Mouse (Mus musculus): ENCODE measurements around the gene D130043K22Rik. TPM values are rescaled to one million over a fixed set of nuclear protein-coding genes. Genes with fewer than 3 reads are reported as not detected.

Gene D130043K22Rik
- polyA plus RNA-seq, 1 experiment, result 1.6 TPM

DNA sequence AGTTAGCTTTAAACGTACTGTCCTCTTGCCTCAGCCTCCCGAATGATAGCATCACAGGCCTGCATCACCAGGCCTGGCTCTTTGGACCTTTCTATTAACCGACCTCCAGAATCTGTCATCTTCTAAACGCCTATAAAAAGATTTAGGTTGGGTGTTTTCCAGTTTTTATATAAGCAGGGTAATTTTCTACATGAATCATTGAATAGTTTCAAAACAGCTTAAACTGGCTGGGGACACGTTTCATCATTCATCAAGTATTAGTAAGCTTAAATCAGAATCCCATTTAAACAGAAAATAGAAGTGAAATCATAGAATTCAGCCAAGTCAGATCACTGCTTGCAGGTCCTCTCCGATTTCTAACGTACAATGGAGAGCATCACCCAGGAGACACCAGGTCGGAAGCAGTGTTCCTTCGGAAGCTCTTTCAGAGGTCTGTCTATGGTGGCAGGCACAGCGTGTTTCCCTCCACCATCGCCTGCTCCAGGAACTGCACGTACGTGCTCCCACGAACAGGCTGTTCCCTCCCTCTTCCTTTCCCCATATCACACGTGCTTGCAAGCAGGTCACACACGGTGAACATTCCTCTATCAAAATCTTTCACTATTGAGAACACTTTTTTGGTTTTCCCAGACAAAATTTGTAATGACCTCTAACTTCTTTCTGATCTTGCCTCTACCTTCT is 22.1 kb upstream of the D130043K22Rik start:
- H3K36me3 ChIP-seq (ENCODE audit: control insufficient read depth, insufficient read depth, low read length), result no peaks in the 10 kb centered on the region
- no peaks in the 10 kb centered on the region for H3K27me3 ChIP-seq (ENCODE audit: control insufficient read depth, insufficient read depth, low read length)
- no peaks in the 10 kb centered on the region for H3K4me1 ChIP-seq (ENCODE audit: control insufficient read depth, insufficient read depth, low read length)
- TF ChIP-seq CTCF (IDR thresholded peaks at IDR 0.05; ENCODE audit: control insufficient read depth, insufficient read depth, insufficient replicate concordance, low read depth, low read length), result no peak
- TF ChIP-seq POLR2A (IDR thresholded peaks at IDR 0.05; ENCODE audit: control insufficient read depth, low read depth, low read length), result no peak
- H3K4me3 ChIP-seq (ENCODE audit: control insufficient read depth, low read depth, low read length), result no peak overlapping the region
- 0 out of 2 replicates have a peak overlapping the region, but pooled peaks have one; percentile 36 for H3K27ac ChIP-seq (ENCODE audit: control insufficient read depth, insufficient read depth, low read depth, low read length)

DNA sequence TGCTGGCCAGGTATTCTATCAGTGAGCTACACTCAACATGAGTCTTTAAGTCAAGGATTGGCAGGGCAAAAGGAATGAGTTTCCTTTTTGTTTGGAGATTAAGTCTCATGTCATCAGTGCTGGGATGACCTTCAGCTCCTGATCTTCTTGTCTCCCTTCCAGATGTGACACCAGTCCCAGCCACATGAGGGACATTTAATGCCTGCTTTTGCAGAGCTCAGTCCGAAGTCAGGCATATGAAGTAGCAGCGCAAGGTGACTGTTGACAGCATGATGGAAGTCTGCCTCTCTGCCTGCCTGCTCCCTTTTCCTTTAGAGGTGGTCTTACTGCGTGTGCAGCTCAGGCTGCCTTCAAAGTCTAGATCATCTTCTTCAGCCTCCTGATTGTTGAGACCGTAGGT is 20.3 kb upstream of the D130043K22Rik start:
- H3K27ac ChIP-seq (ENCODE audit: control insufficient read depth, insufficient read depth, low read depth, low read length), result no peak overlapping the region
- no peaks in the 10 kb centered on the region; the same call in 1 of the 2 replicates for H3K4me1 ChIP-seq (ENCODE audit: control insufficient read depth, insufficient read depth, low read length)
- H3K36me3 ChIP-seq (ENCODE audit: control insufficient read depth, insufficient read depth, low read length), result no peaks in the 10 kb centered on the region
- TF ChIP-seq POLR2A (IDR thresholded peaks at IDR 0.05; ENCODE audit: control insufficient read depth, low read depth, low read length), result no peak
- H3K27me3 ChIP-seq (ENCODE audit: control insufficient read depth, insufficient read depth, low read length), result no peaks in the 10 kb centered on the region
- H3K4me3 ChIP-seq (ENCODE audit: control insufficient read depth, low read depth, low read length), result no peak overlapping the region

DNA sequence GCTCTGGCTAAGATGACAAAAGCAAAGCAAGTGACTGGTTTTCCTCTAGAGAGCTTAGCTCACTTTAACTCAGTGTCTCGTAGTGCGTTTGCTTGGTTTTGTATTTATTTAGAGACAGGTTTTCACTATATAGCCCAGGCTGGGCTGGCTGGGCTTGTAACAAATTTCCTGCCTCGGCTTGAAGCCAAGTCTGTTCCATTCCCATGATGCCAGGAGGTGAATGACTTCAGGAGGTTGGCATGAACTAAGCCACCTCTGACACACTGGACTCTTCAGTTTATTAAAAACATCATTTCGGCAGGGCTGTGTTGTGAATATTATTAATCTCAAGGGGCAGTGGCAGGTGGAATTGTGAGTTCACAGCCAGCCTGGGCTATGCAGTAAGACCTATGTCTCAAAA is 19.3 kb upstream of the D130043K22Rik start:
- Histone ChIP-seq H3K4me3 (ENCODE audit: control insufficient read depth, low read depth, low read length) (no peak overlapping the region), H3K36me3 (ENCODE audit: control insufficient read depth, insufficient read depth, low read length) (no peaks in the 10 kb centered on the region), H3K4me1 (ENCODE audit: control insufficient read depth, insufficient read depth, low read length) (no peaks in the 10 kb centered on the region; the same call in none of the 2 replicates), H3K27me3 (ENCODE audit: control insufficient read depth, insufficient read depth, low read length) (no peaks in the 10 kb centered on the region), H3K27ac (ENCODE audit: control insufficient read depth, insufficient read depth, low read depth, low read length) (no peak overlapping the region)
- no peak for TF ChIP-seq CTCF (IDR thresholded peaks at IDR 0.05; ENCODE audit: control insufficient read depth, insufficient read depth, insufficient replicate concordance, low read depth, low read length)

DNA sequence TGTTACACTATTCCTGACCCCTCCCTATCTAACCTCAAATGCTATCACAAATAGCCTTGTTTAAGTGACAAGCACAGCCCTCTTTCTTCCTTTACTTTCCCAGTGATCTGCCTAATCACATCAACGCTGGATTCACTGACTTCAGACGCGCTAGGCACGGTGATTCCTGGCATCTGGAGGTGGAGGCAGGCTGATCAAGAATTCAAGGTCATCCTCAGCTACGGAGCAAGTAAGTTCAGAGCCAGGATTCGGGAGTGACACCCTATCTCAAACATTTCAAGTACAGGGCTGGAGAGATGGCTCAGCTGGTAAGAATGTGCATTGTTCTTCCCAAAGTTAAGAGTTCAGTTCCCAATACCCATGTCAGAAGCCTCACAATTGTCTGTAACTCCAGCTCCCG is 18.8 kb upstream of the D130043K22Rik start:
- H3K27me3 ChIP-seq (ENCODE audit: control insufficient read depth, insufficient read depth, low read length), result no peaks in the 10 kb centered on the region
- TF ChIP-seq POLR2A (IDR thresholded peaks at IDR 0.05; ENCODE audit: control insufficient read depth, low read depth, low read length), result no peak
- TF ChIP-seq CTCF (IDR thresholded peaks at IDR 0.05; ENCODE audit: control insufficient read depth, insufficient read depth, insufficient replicate concordance, low read depth, low read length), result no peak
- no peaks in the 10 kb centered on the region; the same call in none of the 2 replicates for H3K4me1 ChIP-seq (ENCODE audit: control insufficient read depth, insufficient read depth, low read length)
- H3K4me3 ChIP-seq (ENCODE audit: control insufficient read depth, low read depth, low read length), result no peak overlapping the region
- no peak overlapping the region for H3K27ac ChIP-seq (ENCODE audit: control insufficient read depth, insufficient read depth, low read depth, low read length)
- no peaks in the 10 kb centered on the region for H3K36me3 ChIP-seq (ENCODE audit: control insufficient read depth, insufficient read depth, low read length)

DNA sequence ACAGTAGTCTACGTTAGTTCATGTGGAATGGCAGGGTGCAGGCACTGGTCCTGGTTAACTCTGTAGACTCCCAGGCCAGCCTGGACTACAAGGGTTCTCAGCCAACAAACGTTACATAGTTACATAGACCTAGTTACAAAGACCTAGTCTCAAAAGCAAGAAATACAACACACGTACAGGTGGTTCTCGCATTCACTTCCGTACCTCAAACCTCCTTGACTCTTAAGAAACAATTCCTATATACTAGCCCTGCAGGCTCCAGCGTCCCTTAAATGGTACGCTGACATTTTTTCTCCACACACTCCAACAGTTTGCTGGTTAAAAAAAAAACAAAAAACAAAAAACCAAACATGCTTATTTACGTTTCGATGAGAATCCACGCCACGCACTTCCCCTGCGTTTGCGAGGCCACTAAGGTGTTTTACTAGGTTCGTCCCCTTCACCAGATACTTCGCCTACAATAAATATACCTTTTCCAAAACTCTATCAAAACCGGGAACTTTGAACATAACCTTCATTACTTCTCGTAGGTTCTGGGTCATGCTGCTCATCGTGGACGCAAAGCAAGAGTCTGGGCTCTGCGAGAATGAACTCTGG is 14.1 kb upstream of the D130043K22Rik start:
- H3K36me3 ChIP-seq (ENCODE audit: control insufficient read depth, insufficient read depth, low read length), result no peaks in the 10 kb centered on the region
- H3K27ac ChIP-seq (ENCODE audit: control insufficient read depth, insufficient read depth, low read depth, low read length), result peak overlapping the region; percentile 54; the same call in 1 of the 2 replicates
- H3K4me3 ChIP-seq (ENCODE audit: control insufficient read depth, low read depth, low read length), result peak overlapping the region; percentile 91
- no peaks in the 10 kb centered on the region for H3K27me3 ChIP-seq (ENCODE audit: control insufficient read depth, insufficient read depth, low read length)
- H3K4me1 ChIP-seq (ENCODE audit: control insufficient read depth, insufficient read depth, low read length), result peaks cover 3% of the 10 kb centered on the region
- no peak for TF ChIP-seq POLR2A (IDR thresholded peaks at IDR 0.05; ENCODE audit: control insufficient read depth, low read depth, low read length)
- no peak for TF ChIP-seq CTCF (IDR thresholded peaks at IDR 0.05; ENCODE audit: control insufficient read depth, insufficient read depth, insufficient replicate concordance, low read depth, low read length)

DNA sequence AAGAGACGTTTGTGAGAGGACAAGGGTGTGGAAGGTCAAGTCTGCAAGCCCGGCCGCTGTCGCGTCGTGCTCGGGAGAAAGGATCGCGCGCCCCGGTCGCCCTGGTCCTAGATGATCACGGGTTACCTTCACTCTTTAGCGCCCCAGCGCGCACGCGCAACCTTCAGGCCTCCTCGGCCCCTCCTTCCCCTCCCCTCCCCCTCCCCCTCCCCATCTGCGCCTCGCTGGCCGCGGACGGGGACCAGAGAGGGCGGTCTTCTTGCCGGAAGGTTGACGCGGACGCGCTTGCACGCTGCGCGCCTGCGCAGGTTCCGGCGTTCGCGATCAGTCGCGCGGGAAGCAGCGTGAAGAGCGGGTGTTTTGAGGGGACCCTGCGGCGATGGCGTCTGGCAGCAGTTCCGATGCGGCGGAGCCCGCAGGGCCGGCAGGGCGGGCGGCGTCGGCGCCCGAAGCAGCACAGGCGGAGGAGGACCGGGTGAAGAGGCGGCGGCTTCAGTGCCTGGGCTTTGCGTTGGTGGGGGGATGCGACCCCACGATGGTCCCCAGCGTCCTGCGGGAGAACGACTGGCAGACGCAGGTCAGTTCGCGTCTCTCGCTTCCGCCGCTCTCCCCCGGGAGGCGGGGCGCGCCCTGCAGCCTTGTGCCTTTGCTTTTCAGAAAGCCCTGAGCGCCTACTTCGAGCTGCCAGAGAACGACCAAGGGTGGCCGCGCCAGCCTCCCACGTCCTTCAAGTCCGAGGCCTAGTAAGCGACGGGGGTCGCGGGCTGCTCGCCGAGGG is 13.4 kb upstream of the D130043K22Rik start, which contains the start of the genes Acot13 and Tdp2:
Gene Acot13, minus strand, starts transcription at position 188 of the 778 bp plus-strand sequence.
Gene Tdp2, plus strand, starts transcription at position 327 of the 778 bp plus-strand sequence.
- Histone ChIP-seq H3K27me3 (ENCODE audit: control insufficient read depth, insufficient read depth, low read length) (no peaks in the 10 kb centered on the region), H3K4me1 (ENCODE audit: control insufficient read depth, insufficient read depth, low read length) (peaks cover 3% of the 10 kb centered on the region), H3K27ac (ENCODE audit: control insufficient read depth, insufficient read depth, low read depth, low read length) (peak within 1 kb of the TSS; percentile 81), H3K36me3 (ENCODE audit: control insufficient read depth, insufficient read depth, low read length) (no peaks in the 10 kb centered on the region), H3K4me3 (ENCODE audit: control insufficient read depth, low read depth, low read length) (peak within 1 kb of the TSS; percentile 95)
- TF ChIP-seq CTCF (IDR thresholded peaks at IDR 0.05; ENCODE audit: control insufficient read depth, insufficient read depth, insufficient replicate concordance, low read depth, low read length), result no peak
- peak; percentile 95 for TF ChIP-seq POLR2A (IDR thresholded peaks at IDR 0.05; ENCODE audit: control insufficient read depth, low read depth, low read length)

Measured in testis, adult 2 months (tissue).